Mouse (Mus musculus) heart, postnatal 10 days (tissue): ENCODE data around the gene Slc8a1. TPM values are rescaled to one million over a fixed set of nuclear protein-coding genes. Genes with fewer than 3 reads are reported as not detected.

Experiments used
- DNase-seq, 2 experiments: peaks; one replicate each; pipeline ENCODE4 v3.0.0; 2021
- intact Hi-C: fragments of 180-260 bp; cut with DNase I; formaldehyde crosslinking; loops from one replicate; pipeline ENCODE4 v1.15.1; 2025
- total RNA-seq, 2 experiments: library from RNA; stranded (reverse); gene quantifications; 2 replicates each; pipeline ENCODE4 v1.2.3; 2021

Gene Slc8a1
- total RNA-seq, 2 experiments from 2014 or later: 595 to 645 TPM

DNA sequence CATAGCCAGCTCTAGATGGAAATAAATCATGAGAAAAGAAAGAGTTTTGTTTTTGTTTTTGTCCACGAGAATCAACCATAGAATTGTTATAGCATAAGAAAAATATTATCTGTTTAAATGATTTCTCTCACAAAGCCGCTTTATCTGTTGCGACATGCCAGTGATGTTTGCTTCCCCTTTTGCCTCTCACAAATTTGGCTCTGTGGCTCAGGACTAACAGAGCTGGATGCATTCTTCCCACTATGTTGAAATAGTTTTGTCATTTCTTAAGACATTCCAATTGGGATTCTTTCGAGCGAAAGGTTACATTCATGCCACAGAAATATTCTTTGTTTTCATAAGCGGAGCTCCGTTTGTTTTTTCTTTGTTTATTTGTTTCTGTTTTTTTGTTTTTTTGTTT lies 359.7 kb downstream of the Slc8a1 start:
- DNase-seq: no peak
- intact Hi-C loops: no loop called here

DNA sequence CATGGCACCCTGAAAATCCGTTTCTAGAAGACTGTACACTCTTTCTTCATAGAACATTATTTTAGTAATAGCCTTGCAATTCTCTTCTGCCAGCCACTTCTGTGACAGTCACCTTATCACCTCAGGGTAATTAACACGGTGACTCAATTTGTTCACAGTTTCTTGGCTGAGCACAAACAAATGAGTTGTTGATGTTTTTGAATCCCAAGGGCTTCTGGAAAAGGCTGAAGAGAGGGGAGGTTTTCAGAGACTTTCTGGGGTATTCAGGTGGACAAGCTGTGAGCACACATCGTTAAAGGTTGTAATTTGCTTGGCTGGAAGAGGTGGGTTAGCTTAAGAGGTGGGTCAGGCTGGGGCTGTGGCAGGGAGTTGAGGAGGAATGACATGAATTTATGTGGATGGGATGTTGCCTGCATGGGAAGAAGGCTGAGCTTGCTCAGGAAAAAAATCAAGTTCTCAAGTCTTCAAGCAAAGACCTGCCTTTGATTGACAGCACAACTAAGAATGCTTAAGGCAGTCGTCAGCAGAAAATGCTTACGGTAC lies 360.3 kb downstream of the Slc8a1 start:
- intact Hi-C loops: no loop called here
- no peak for DNase-seq

DNA sequence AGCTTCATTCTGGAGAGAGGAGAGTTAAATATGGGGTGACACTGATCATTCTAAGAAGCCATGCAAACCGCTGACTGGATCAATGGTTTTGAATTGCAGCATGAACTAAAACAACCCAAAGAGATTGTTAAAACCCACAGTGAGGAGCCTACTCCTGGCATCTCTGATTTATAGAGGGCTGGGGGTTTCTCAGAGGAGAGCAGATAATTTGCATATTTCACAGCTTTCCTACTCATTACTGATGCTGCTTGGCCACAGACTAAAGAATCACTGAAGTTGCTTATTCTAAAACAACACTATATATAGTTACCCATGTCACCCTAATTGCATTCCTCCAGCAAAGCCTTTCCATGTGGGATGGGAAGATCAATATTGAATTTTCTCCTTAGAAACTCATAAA lies 361.0 kb downstream of the Slc8a1 start:
- DNase-seq: no peak
- intact Hi-C loops: no loop called here

DNA sequence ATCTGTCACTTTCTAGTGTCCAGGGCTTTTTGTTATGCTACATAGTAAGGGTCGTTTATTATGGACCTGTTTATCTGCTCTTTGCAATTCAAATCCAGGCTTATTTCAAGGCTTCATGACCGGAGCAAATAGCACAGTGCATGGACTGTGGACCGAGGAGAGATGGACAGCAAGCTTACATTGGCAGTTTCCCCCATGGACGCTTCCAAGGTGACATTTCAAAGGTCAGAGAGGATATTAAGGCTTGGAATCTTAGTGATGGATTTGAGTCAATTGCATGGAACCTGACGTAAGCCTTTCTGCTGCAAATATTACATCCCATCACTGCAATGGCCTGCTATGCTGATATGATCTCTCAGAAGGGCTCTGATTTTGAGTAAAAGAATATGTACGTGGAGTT lies 362.3 kb downstream of the Slc8a1 start:
- no peak for DNase-seq
- intact Hi-C loops: no loop called here

DNA sequence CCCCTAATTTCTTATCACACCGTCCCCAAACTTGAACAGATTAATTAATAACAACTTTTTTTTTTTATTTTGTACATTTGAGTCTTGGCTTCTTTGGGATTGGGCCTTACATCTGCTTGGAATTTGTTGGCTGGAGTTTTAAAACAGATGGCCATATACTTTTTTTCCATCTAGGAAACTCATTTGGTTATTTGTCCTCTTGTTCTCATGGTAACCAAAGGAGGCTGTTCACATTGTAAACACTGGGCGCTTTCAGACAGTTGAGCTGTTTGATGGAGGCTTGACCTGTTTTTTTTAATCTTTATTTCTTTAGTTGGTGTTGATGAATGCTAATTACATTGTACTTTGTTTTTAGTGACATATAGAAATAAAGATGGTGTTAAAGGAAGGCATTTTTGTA lies 369.1 kb downstream of the Slc8a1 start:
- intact Hi-C loops: no loop called here

DNA sequence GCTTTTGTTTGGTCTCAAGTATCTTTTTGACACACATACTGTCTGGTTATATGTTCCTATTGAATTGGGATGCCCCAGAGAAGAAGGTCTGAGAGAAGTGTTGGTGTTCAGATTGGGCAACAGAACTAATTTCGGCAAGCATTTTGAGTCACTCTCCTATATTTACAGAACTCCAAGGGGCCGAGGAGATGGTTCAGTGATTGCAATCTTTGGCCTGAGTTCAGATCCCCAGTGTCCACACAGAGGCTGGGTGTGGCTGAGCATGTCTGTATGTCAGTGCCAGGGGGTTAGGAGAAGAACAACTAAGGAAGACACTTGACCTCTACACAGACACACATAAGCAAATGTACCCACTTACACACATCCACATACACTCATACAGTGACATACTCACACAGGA lies 369.7 kb downstream of the Slc8a1 start:
- intact Hi-C loops: no loop called here
- DNase-seq: no peak

More for the DNA sequence above, 369.1 kb downstream of the Slc8a1 start:
- no peak for DNase-seq

DNA sequence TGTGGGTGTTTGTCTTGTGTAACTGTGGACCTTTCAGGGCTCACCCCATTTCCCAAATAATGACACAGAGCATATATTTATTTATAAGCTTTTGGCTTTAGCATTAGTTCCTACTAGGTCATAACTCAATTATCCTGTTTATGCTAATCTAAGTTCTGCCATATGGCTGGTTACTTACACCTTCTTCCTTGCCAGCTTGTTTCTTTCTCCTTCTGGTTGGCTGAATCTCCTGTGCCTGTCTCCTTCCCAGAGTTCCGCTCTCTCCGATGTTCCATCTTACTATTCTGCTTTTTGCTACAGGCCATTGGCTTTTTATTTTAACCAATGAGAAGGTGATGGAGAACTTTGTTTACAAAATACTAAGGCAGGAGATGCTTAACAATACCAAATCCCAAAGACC lies 374.8 kb downstream of the Slc8a1 start:
- intact Hi-C loops: no loop called here
- no peak for DNase-seq

DNA sequence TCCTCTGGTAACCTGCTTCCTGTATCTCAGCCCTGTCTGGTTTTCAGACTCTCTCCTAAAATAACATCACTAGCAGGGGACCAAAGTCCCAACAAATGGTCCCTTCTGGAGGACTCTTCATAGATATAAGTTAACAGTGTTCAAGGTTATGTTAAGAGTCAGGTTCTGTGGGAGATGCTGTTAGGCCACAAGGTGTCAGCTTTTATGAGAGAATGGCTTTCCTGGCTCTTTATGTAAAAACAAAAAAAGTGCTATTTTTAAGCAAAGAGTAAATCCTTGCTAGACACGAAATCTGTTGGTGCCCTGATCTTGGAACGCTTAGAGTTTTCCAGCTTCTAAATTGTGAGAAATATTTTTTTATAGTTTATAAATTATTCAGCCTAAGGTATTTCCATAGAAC lies 377.6 kb downstream of the Slc8a1 start:
- DNase-seq: no peak
- intact Hi-C loops: no loop called here

DNA sequence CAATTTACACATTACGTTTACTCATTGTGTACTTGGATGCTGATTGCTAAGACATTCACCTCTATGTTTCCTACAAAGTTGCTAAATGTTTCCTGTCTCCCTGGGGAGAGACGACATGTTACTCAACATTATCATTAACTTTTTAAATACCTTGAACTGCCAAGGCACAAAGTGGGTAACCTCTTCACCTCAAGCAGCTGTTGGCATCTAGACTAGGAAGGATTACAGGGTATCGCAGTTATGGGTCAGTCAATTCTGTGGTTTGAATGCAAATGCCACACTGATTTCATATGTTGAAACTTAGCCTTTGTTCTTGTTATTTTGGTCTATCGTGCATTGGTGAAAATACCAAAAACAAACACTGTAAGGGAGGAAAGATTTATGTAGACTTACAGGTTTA lies 378.1 kb downstream of the Slc8a1 start:
- no peak for DNase-seq
- intact Hi-C loops: no loop called here

DNA sequence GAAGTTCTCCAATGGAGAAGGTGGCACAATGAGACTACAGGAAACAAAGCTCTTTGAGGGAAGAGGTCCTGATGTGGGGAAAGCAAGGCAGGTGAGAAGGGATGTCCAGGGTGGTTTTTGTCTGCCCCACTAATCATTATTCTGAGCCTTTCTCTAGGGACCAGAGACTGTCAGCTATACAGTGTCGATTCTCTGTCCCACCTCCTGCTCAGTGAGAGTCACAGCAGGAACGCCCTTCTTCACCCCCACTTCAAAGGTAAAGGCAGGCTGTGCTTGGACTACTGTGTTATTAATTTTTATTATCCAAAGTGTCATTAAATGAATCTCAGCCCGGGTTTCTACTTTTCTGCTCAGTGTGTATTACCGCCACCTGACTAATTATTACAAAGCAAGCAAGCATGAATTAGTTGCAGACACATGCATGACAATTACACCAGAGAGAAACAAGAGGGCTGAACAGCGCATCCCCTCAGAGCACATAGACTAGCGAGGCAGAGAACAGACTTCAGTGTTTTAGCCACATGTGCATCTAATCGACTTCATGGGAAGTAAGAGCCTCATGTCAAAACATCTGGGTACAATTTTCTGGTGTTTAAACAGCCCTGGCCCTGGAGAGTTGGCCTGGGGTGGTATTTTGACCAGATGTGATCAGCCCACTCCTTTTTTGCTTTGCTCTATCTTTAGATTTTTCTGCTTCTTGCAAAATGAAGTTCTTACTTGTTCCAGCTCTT lies 402.0 kb downstream of the Slc8a1 start:
- no peak for DNase-seq
- intact Hi-C loops: no loop called here

DNA sequence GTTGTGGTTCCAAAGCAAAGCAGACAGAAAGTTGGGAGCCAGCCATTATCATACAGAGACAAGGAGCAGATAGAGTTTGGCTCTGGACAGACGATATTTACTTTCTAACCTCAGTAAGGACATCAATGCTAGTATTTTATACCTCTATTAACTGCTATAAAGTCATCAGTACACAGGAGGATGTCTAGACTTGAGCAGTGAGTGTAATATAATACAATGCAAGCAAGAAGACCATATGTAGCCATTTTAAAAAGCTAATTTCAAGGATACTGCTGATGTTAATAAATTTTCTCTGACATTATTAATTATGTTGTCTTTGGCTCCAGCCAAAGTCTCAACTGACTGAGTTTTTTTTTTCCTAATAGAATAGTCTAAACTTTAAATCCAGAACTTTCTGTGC lies 402.7 kb downstream of the Slc8a1 start:
- intact Hi-C loops: no loop called here
- no peak for DNase-seq
